Mouse (Mus musculus) forebrain, embryonic 15.5 days (tissue): Measurements from ENCODE around the gene Depdc5. TPM values are rescaled to one million over a fixed set of nuclear protein-coding genes. Genes with fewer than 3 reads are reported as not detected.

ENCODE experiments used
- ATAC-seq: fragments of 200-750 bp; cut with Nextera tagmentation; replicated peaks from 2 replicates; pipeline ENCODE4 v1.8.0; 2017; ENCODE audit warnings: mild to moderate bottlenecking, moderate TSS enrichment, moderate library complexity
- H3K27ac ChIP-seq: fragments of 300-500 bp; sonication (generic); replicated peaks from 2 replicates; pipeline ENCODE4 v1.5.1; 2015; ENCODE audit warnings: mild to moderate bottlenecking, inconsistent platforms
- H3K27me3 ChIP-seq: fragments of 300-500 bp; sonication (generic); 2 replicates; pipeline ENCODE4 v1.6.1; 2015; ENCODE audit warnings: inconsistent platforms
- H3K36me3 ChIP-seq: fragments of 300-500 bp; sonication (generic); 2 replicates; pipeline ENCODE4 v1.6.1; 2015; ENCODE audit warnings: mild to moderate bottlenecking, inconsistent platforms
- H3K4me1 ChIP-seq: fragments of 300-500 bp; sonication (generic); 2 replicates; pipeline ENCODE4 v1.6.1; 2015; ENCODE audit warnings: inconsistent platforms
- H3K4me2 ChIP-seq: fragments of 300-500 bp; sonication (generic); replicated peaks from 2 replicates; pipeline ENCODE4 v1.6.1; 2015; ENCODE audit warnings: mild to moderate bottlenecking, inconsistent platforms
- H3K4me3 ChIP-seq: fragments of 300-500 bp; sonication (generic); 2 replicates; pipeline ENCODE4 v1.5.1; 2015; ENCODE audit warnings: mild to moderate bottlenecking, inconsistent platforms
- H3K9ac ChIP-seq: fragments of 300-500 bp; sonication (generic); replicated peaks from 2 replicates; pipeline ENCODE4 v1.6.1; 2015; ENCODE audit warnings: mild to moderate bottlenecking, inconsistent platforms
- H3K9me3 ChIP-seq: fragments of 300-500 bp; sonication (generic); 2 replicates; pipeline ENCODE4 v1.6.1; 2016; ENCODE audit warnings: inconsistent platforms
- WGBS: fragments of 180-500 bp; shearing (Covaris S2); methylation state at CpG from one replicate; pipeline ENCODE4 v1.1.7; 2015; ENCODE audit warnings: mixed read lengths; 5-methylcytosine and 5-hydroxymethylcytosine counted together
- polyA plus RNA-seq: library from polyadenylated mRNA; unstranded; fragments of >200 nt; fragmentation: Nextera tagmentation; extraction: Ambion mirVana; gene quantifications from 2 replicates; pipeline ENCODE4 v1.2.1, GENCODE M21; 2015

Depdc5 gene
- polyA plus RNA-seq, 1 experiment from 2014 or later = 35.6 TPM

GRCm38 (mm10) chr5:32987873-32988272 lies 124.4 kb downstream of the Depdc5 start:
- Histone ChIP-seq H3K36me3 (peaks cover 36% of the 10 kb centered on the region), H3K27ac (no peak overlapping the region), H3K9me3 (no peaks in the 10 kb centered on the region), H3K4me3 (no peak overlapping the region), H3K4me1 (no peaks in the 10 kb centered on the region), H3K27me3 (no peaks in the 10 kb centered on the region), H3K9ac (no peak overlapping the region), H3K4me2 (no peak overlapping the region)
- WGBS = 86% methylated on average over 1 of the region's 1 CpGs
- ATAC-seq = no peak

GRCm38 (mm10) chr5:32989959-32990640 lies 126.6 kb downstream of the Depdc5 start:
- no peak for ATAC-seq
- H3K9ac ChIP-seq = no peak overlapping the region
- 0 out of 2 replicates have a peak overlapping the region, but pooled peaks have one; percentile 28 for H3K27ac ChIP-seq
- peaks cover 14% of the 10 kb centered on the region for H3K36me3 ChIP-seq
- no peaks in the 10 kb centered on the region for H3K4me1 ChIP-seq
- H3K4me3 ChIP-seq = no peak overlapping the region
- WGBS = 71% methylated on average over 13 of the region's 13 CpGs
- H3K9me3 ChIP-seq = no peaks in the 10 kb centered on the region
- no peaks in the 10 kb centered on the region for H3K27me3 ChIP-seq
- no peak overlapping the region for H3K4me2 ChIP-seq

GRCm38 (mm10) chr5:32991152-32991551 lies 127.7 kb downstream of the Depdc5 start:
- no peak overlapping the region for H3K4me2 ChIP-seq
- H3K27me3 ChIP-seq = no peaks in the 10 kb centered on the region
- 79% methylated on average over 8 of the region's 8 CpGs for WGBS
- H3K4me1 ChIP-seq = no peaks in the 10 kb centered on the region
- H3K4me3 ChIP-seq = no peak overlapping the region
- H3K36me3 ChIP-seq = peaks cover 11% of the 10 kb centered on the region; the same call in 1 of the 2 replicates
- no peaks in the 10 kb centered on the region for H3K9me3 ChIP-seq
- no peak for ATAC-seq
- H3K9ac ChIP-seq = no peak overlapping the region
- no peak overlapping the region; the same call in 1 of the 2 replicates for H3K27ac ChIP-seq

- Histone ChIP-seq H3K9me3 (no peaks in the 10 kb centered on the region), H3K4me3 (no peak overlapping the region), H3K27me3 (no peaks in the 10 kb centered on the region), H3K9ac (no peak overlapping the region), H3K27ac (no peak overlapping the region), H3K36me3 (no peaks in the 10 kb centered on the region), H3K4me1 (peaks cover 6% of the 10 kb centered on the region), H3K4me2 (no peak overlapping the region)
- WGBS = 69% methylated on average over 2 of the region's 2 CpGs
- ATAC-seq = no peak
Observed at GRCm38 (mm10) chr5:32994471-32994870, 131.0 kb downstream of the Depdc5 start.

- Histone ChIP-seq H3K9ac (no peak overlapping the region), H3K36me3 (no peaks in the 10 kb centered on the region), H3K4me1 (peaks cover 6% of the 10 kb centered on the region), H3K27me3 (no peaks in the 10 kb centered on the region), H3K4me3 (no peak overlapping the region), H3K27ac (no peak overlapping the region), H3K4me2 (no peak overlapping the region), H3K9me3 (no peaks in the 10 kb centered on the region)
- 80% methylated on average over 4 of the region's 4 CpGs for WGBS
- no peak for ATAC-seq
Observed at GRCm38 (mm10) chr5:32995756-32996155, 132.3 kb downstream of the Depdc5 start.

GRCm38 (mm10) chr5:32996560-32996959 lies 133.1 kb downstream of the Depdc5 start:
- ATAC-seq = peak; percentile 27; the same call in 1 of the 2 replicates
- H3K27me3 ChIP-seq = no peaks in the 10 kb centered on the region
- WGBS = 85% methylated on average over 1 of the region's 1 CpGs

GRCm38 (mm10) chr5:32997686-32998085 lies 134.2 kb downstream of the Depdc5 start:
- H3K4me2 ChIP-seq = no peak overlapping the region
- no peaks in the 10 kb centered on the region for H3K27me3 ChIP-seq
- no peak overlapping the region for H3K27ac ChIP-seq
- no peaks in the 10 kb centered on the region for H3K36me3 ChIP-seq
- WGBS = 66% methylated on average over 4 of the region's 4 CpGs
- ATAC-seq = no peak
- peaks cover 6% of the 10 kb centered on the region for H3K4me1 ChIP-seq
- no peaks in the 10 kb centered on the region for H3K9me3 ChIP-seq
- H3K4me3 ChIP-seq = no peak overlapping the region
- H3K9ac ChIP-seq = no peak overlapping the region

More at GRCm38 (mm10) chr5:32996560-32996959, 133.1 kb downstream of the Depdc5 start:
- no peak overlapping the region for H3K4me2 ChIP-seq
- H3K9me3 ChIP-seq = no peaks in the 10 kb centered on the region
- peak overlapping the region; percentile 56 for H3K27ac ChIP-seq
- H3K9ac ChIP-seq = no peak overlapping the region
- no peak overlapping the region for H3K4me3 ChIP-seq
- peaks cover 6% of the 10 kb centered on the region for H3K4me1 ChIP-seq
- no peaks in the 10 kb centered on the region for H3K36me3 ChIP-seq

GRCm38 (mm10) chr5:32998783-32999182 lies 135.3 kb downstream of the Depdc5 start:
- no peaks in the 10 kb centered on the region for H3K36me3 ChIP-seq
- H3K9ac ChIP-seq = no peak overlapping the region
- no peaks in the 10 kb centered on the region for H3K9me3 ChIP-seq
- H3K4me1 ChIP-seq = peaks cover 6% of the 10 kb centered on the region
- H3K27me3 ChIP-seq = no peaks in the 10 kb centered on the region
- no peak overlapping the region for H3K4me2 ChIP-seq
- no peak overlapping the region for H3K27ac ChIP-seq
- no peak for ATAC-seq
- WGBS = 88% methylated on average over 4 of the region's 4 CpGs
- no peak overlapping the region for H3K4me3 ChIP-seq

GRCm38 (mm10) chr5:33001111-33001510 lies 137.6 kb downstream of the Depdc5 start:
- Histone ChIP-seq H3K36me3 (no peaks in the 10 kb centered on the region), H3K9me3 (no peaks in the 10 kb centered on the region), H3K4me2 (no peak overlapping the region), H3K4me3 (no peak overlapping the region), H3K27me3 (no peaks in the 10 kb centered on the region), H3K27ac (no peak overlapping the region), H3K9ac (no peak overlapping the region), H3K4me1 (peaks cover 9% of the 10 kb centered on the region)
- WGBS = 90% methylated on average over 5 of the region's 5 CpGs
- ATAC-seq = no peak

GRCm38 (mm10) chr5:33002781-33003180 lies 139.3 kb downstream of the Depdc5 start:
- no peak for ATAC-seq
- Histone ChIP-seq H3K36me3 (no peaks in the 10 kb centered on the region), H3K4me2 (no peak overlapping the region), H3K27me3 (no peaks in the 10 kb centered on the region), H3K27ac (no peak overlapping the region), H3K4me3 (no peak overlapping the region), H3K9me3 (no peaks in the 10 kb centered on the region), H3K4me1 (peaks cover 15% of the 10 kb centered on the region), H3K9ac (no peak overlapping the region)
- WGBS = 84% methylated on average over 5 of the region's 5 CpGs

GRCm38 (mm10) chr5:33003500-33003899 lies 140.0 kb downstream of the Depdc5 start:
- Histone ChIP-seq H3K27me3 (no peaks in the 10 kb centered on the region), H3K27ac (no peak overlapping the region), H3K4me1 (peaks cover 15% of the 10 kb centered on the region), H3K9me3 (no peaks in the 10 kb centered on the region), H3K4me3 (no peak overlapping the region), H3K4me2 (no peak overlapping the region), H3K36me3 (no peaks in the 10 kb centered on the region), H3K9ac (no peak overlapping the region)
- WGBS = 85% methylated on average over 6 of the region's 6 CpGs
- ATAC-seq = no peak

GRCm38 (mm10) chr5:33004110-33004509 lies 140.6 kb downstream of the Depdc5 start:
- Histone ChIP-seq H3K4me1 (peaks cover 15% of the 10 kb centered on the region), H3K27me3 (no peaks in the 10 kb centered on the region), H3K27ac (no peak overlapping the region), H3K4me2 (no peak overlapping the region), H3K9ac (no peak overlapping the region), H3K36me3 (no peaks in the 10 kb centered on the region), H3K4me3 (no peak overlapping the region), H3K9me3 (no peaks in the 10 kb centered on the region)
- 81% methylated on average over 4 of the region's 4 CpGs for WGBS
- ATAC-seq = no peak
